Mouse (Mus musculus) cortical plate, adult 2 months (tissue): Measurements from ENCODE around the gene Sart1. TPM values are rescaled to one million over a fixed set of nuclear protein-coding genes. Genes with fewer than 3 reads are reported as not detected.
"Not testable (repeated sequence)": the region's sequence is repeated elsewhere in the genome, so short reads cannot be mapped to it uniquely, and the experiment has no call there.

Experiments
- H3K27ac ChIP-seq: fragments of 200-500 bp; 2 replicates; pipeline ENCODE4 v1.5.1; 2012; ENCODE audit warnings: low read length, control low read depth, inconsistent platforms; ENCODE audit not compliant: insufficient read depth
- H3K4me1 ChIP-seq: fragments of 200-500 bp; 2 replicates; pipeline ENCODE4 v1.6.1; 2011; ENCODE audit warnings: low read length; ENCODE audit not compliant: control insufficient read depth, insufficient read depth
- H3K4me3 ChIP-seq: fragments of 200-500 bp; 2 replicates; pipeline ENCODE4 v1.5.1; 2011; ENCODE audit warnings: mild to moderate bottlenecking, low read length, control low read depth; ENCODE audit not compliant: insufficient read depth
- CTCF ChIP-seq: fragments of 200-500 bp; IDR thresholded peaks from 2 replicates; pipeline ENCODE4 v1.5.1; 2011; ENCODE audit warnings: mild to moderate bottlenecking, control low read depth, low read length; ENCODE audit not compliant: insufficient read depth; ENCODE audit errors: extremely low read depth
- POLR2A ChIP-seq: fragments of 200-500 bp; IDR thresholded peaks from 2 replicates; pipeline ENCODE4 v1.6.1; 2011; ENCODE audit warnings: mild to moderate bottlenecking, low read length, control low read depth; ENCODE audit not compliant: insufficient read depth; ENCODE audit errors: extremely low read depth
- polyA plus RNA-seq: library from polyadenylated mRNA; depleted of rRNA; stranded (reverse); fragments of >200 nt; gene quantifications from 2 replicates; pipeline ENCODE4 v1.2.3, GENCODE M21; 2012

The Sart1 gene
- polyA plus RNA-seq, 1 experiment = 71.0 TPM

- TF ChIP-seq POLR2A (no peak), CTCF (no peak)
- Histone ChIP-seq H3K4me1 (peaks cover 3% of the 10 kb centered on the region; the same call in 1 of the 2 replicates), H3K27ac (no peak within 1 kb of the TSS), H3K4me3 (no peak within 1 kb of the TSS)
Measured at GRCm38 (mm10) chr19:5402293-5402692, 13.8 kb upstream of the Sart1 start, which contains the start of gene Tsga10ip. Gene Tsga10ip, minus strand, starts transcription at chr19:5402526.

- H3K4me1 ChIP-seq, H3K4me3 ChIP-seq, H3K27ac ChIP-seq: not testable (repeated sequence)
Measured at GRCm38 (mm10) chr19:5401073-5401472, 12.6 kb upstream of the Sart1 start.

- no peak overlapping the region for H3K27ac ChIP-seq
- no peaks in the 10 kb centered on the region for H3K4me1 ChIP-seq
- no peak for TF ChIP-seq CTCF
- TF ChIP-seq POLR2A = no peak
- no peak overlapping the region for H3K4me3 ChIP-seq
Measured at GRCm38 (mm10) chr19:5395371-5395770, 6.9 kb upstream of the Sart1 start.

GRCm38 (mm10) chr19:5394168-5394567 is 5.7 kb upstream of the Sart1 start:
- H3K4me3 ChIP-seq = no peak overlapping the region
- H3K4me1 ChIP-seq = peaks cover 2% of the 10 kb centered on the region
- no peak for TF ChIP-seq CTCF
- no peak for TF ChIP-seq POLR2A
- H3K27ac ChIP-seq = no peak overlapping the region

- Histone ChIP-seq H3K4me3 (no peak overlapping the region), H3K4me1 (peaks cover 2% of the 10 kb centered on the region), H3K27ac (no peak overlapping the region)
- no peak for TF ChIP-seq POLR2A
- no peak for TF ChIP-seq CTCF
Measured at GRCm38 (mm10) chr19:5392892-5393291, 4.4 kb upstream of the Sart1 start.

- TF ChIP-seq POLR2A (no peak), CTCF (no peak)
Measured at GRCm38 (mm10) chr19:5390416-5390815, 1.9 kb upstream of the Sart1 start.

GRCm38 (mm10) chr19:5389647-5390046 is 1.1 kb upstream of the Sart1 start:
- Histone ChIP-seq H3K4me3 (peak overlapping the region; percentile 98), H3K4me1 (peaks cover 3% of the 10 kb centered on the region), H3K27ac (no peak overlapping the region)
- TF ChIP-seq POLR2A (no peak), CTCF (no peak)

More at GRCm38 (mm10) chr19:5390416-5390815, 1.9 kb upstream of the Sart1 start:
- no peak overlapping the region for H3K27ac ChIP-seq
- no peak overlapping the region for H3K4me3 ChIP-seq
- H3K4me1 ChIP-seq = peaks cover 3% of the 10 kb centered on the region

- Histone ChIP-seq H3K4me3 (peak overlapping the region; percentile 98), H3K4me1 (peaks cover 3% of the 10 kb centered on the region), H3K27ac (peak overlapping the region; percentile 82)
- TF ChIP-seq POLR2A = no peak
- TF ChIP-seq CTCF = no peak
Measured at GRCm38 (mm10) chr19:5388011-5388441, 477 bp downstream of the Sart1 start.

- TF ChIP-seq CTCF (no peak), POLR2A (no peak)
- H3K4me3 ChIP-seq = no peak overlapping the region
- H3K27ac ChIP-seq = no peak overlapping the region
- H3K4me1 ChIP-seq = peaks cover 3% of the 10 kb centered on the region
Measured at GRCm38 (mm10) chr19:5384715-5385114, 3.8 kb downstream of the Sart1 start.

GRCm38 (mm10) chr19:5383326-5383725 is 5.2 kb downstream of the Sart1 start:
- Histone ChIP-seq H3K4me3 (no peak overlapping the region), H3K4me1 (peaks cover 1% of the 10 kb centered on the region; the same call in 1 of the 2 replicates)
- TF ChIP-seq POLR2A (no peak), CTCF (no peak)

More at GRCm38 (mm10) chr19:5383326-5383725, 5.2 kb downstream of the Sart1 start:
- H3K27ac ChIP-seq = no peak overlapping the region
